Mouse (Mus musculus): ENCODE results near the gene Exo5. TPM values are rescaled to one million over a fixed set of nuclear protein-coding genes. Genes with fewer than 3 reads are reported as not detected.

Gene Exo5
- 3.1 TPM for polyA plus RNA-seq (2014; fragmentation: Illumina TruSeq; extraction: RNeasy Lipid Tissue Mini Kit (QIAGEN cat#74804); ENCODE audit: low read depth, low replicate concordance)

GRCm38 (mm10) chr4:120924554-120925299 is at the start of gene Exo5:
TSS of gene Exo5 (minus strand) at chr4:120925017.

GRCm38 (mm10) chr4:120951428-120951973 is 26.7 kb upstream of the Exo5 start, which contains the start of gene Zfp69:
TSS of gene Zfp69 (minus strand) at chr4:120951699.

Other genes with a start within 250 kb of the Exo5 start
- gene Kcnq4, start 176.4 kb downstream of the Exo5 start, polyA plus RNA-seq (2014; fragmentation: Illumina TruSeq; extraction: RNeasy Lipid Tissue Mini Kit (QIAGEN cat#74804); ENCODE audit: low read depth, low replicate concordance), result not detected
- 12.9 TPM for gene Nfyc, start 93.4 kb downstream of the Exo5 start, polyA plus RNA-seq (2014; fragmentation: Illumina TruSeq; extraction: RNeasy Lipid Tissue Mini Kit (QIAGEN cat#74804); ENCODE audit: low read depth, low replicate concordance)
- 0.37 TPM for gene Rims3, start 70.2 kb downstream of the Exo5 start, polyA plus RNA-seq (2014; fragmentation: Illumina TruSeq; extraction: RNeasy Lipid Tissue Mini Kit (QIAGEN cat#74804); ENCODE audit: low read depth, low replicate concordance)
- 0.79 TPM for gene Zfp69, start 26.7 kb upstream of the Exo5 start, polyA plus RNA-seq (2014; fragmentation: Illumina TruSeq; extraction: RNeasy Lipid Tissue Mini Kit (QIAGEN cat#74804); ENCODE audit: low read depth, low replicate concordance)
- 24.1 TPM for gene Smap2, start 92.2 kb upstream of the Exo5 start, polyA plus RNA-seq (2014; fragmentation: Illumina TruSeq; extraction: RNeasy Lipid Tissue Mini Kit (QIAGEN cat#74804); ENCODE audit: low read depth, low replicate concordance)
- not detected for gene Col9a2, start 114.4 kb upstream of the Exo5 start, polyA plus RNA-seq (2014; fragmentation: Illumina TruSeq; extraction: RNeasy Lipid Tissue Mini Kit (QIAGEN cat#74804); ENCODE audit: low read depth, low replicate concordance)
- gene Zmpste24, start 173.2 kb upstream of the Exo5 start, polyA plus RNA-seq (2014; fragmentation: Illumina TruSeq; extraction: RNeasy Lipid Tissue Mini Kit (QIAGEN cat#74804); ENCODE audit: low read depth, low replicate concordance), result 89.1 TPM
- gene Tmco2, start 184.2 kb upstream of the Exo5 start, polyA plus RNA-seq (2014; fragmentation: Illumina TruSeq; extraction: RNeasy Lipid Tissue Mini Kit (QIAGEN cat#74804); ENCODE audit: low read depth, low replicate concordance), result not detected